Comparison of ENCODE assay signal across 19 mouse cellular contexts in genomic region chr16:76643801-76644200, GRCm38 (mm10).
"Had no signal": no experiment of that assay in that cellular context is flagged by ENCODE, and none has a peak within 500 bp of the region (broad histone marks: within the 10 kb centered on the region; RNA-seq: fewer than 3 reads in every experiment).

No protein-coding gene starts in this region.

- H3K4me3 ChIP-seq: layer of hippocampus, adult 2 months; limb, embryonic 12.5 days; limb, embryonic 15.5 days; neural tube, embryonic 13.5 days had no signal

- H3K9ac ChIP-seq: limb, embryonic 12.5 days; limb, embryonic 15.5 days; liver, embryonic 14.5 days; liver, postnatal 0 days; lung, embryonic 14.5 days; neural tube, embryonic 13.5 days had no signal

- H3K27me3 ChIP-seq: limb, embryonic 12.5 days; limb, embryonic 15.5 days; neural tube, embryonic 13.5 days had no signal

- H3K27ac ChIP-seq: kidney, postnatal 0 days; layer of hippocampus, adult 2 months; limb, embryonic 12.5 days; limb, embryonic 15.5 days; liver, embryonic 14.5 days; macrophage; neural tube, embryonic 13.5 days; stomach, postnatal 0 days had no signal

- ATAC-seq: liver, postnatal 0 days; lung, postnatal 0 days had no signal

- H3K4me2 ChIP-seq: limb, embryonic 12.5 days; limb, embryonic 15.5 days; liver, embryonic 11.5 days; lung, embryonic 14.5 days; neural tube, embryonic 13.5 days had no signal

- H3K36me3 ChIP-seq: limb, embryonic 12.5 days; limb, embryonic 15.5 days; neural tube, embryonic 13.5 days had no signal

- H3K4me1 ChIP-seq: limb, embryonic 12.5 days; limb, embryonic 15.5 days; neural tube, embryonic 13.5 days had no signal

- DNase-seq: kidney, adult 2 months; kidney, postnatal 25 days; layer of hippocampus, adult 9-11 months; liver, postnatal 0 days; lung, embryonic 14.5 days; midbrain, embryonic 14.5 days; thymus, adult 2 months; thymus, postnatal 14 days; thymus, postnatal 4 days had no signal

- H3K9me3 ChIP-seq: limb, embryonic 12.5 days; limb, embryonic 15.5 days; neural tube, embryonic 13.5 days had no signal
